Mouse (Mus musculus): ENCODE measurements around the gene Tmem270. TPM values are rescaled to one million over a fixed set of nuclear protein-coding genes. Genes with fewer than 3 reads are reported as not detected.

The Tmem270 gene
- polyA plus RNA-seq, 1 experiment from 2014 or later = not detected

DNA sequence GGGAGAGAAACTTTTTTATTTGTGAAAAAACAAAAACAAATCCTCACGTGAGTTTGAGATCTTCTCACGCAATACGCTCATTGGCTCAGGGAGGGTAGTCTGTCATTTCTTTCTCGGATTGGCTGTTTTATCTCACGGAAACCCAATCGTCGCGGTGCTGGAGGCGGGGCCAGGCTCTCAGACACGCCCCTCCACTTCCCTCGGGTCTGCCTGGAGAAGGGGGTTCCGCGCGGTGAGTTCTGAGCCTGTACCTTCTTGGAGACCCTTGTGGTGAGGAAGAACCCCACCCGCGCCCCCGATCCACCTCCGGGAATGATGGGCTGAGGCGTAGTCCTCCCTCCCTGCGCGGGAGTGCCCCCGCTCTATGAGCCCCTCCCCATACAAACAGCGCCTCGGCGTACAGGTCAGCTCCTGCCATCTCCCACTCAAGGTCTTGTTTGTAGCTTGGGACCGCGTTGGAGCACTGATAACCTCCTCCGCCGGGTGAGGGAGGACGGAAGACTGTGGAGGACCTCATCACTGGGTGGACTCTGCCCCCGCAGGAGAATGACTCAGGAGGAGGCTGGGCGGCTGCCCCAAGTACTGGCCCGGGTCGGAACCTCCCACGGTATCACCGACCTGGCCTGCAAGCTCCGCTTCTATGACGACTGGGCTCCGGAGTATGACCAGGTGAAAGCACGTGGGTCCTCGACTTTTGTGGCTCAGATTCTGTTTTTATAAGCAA, 25.8 kb upstream of the Tmem270 start, which contains the start of gene Mettl27:
TSS of gene Mettl27 (plus strand) at position 190 of the 724 bp plus-strand sequence.
- under 1% methylated on average over 41 of the region's 41 CpGs for WGBS
- DNase-seq (ENCODE audit: low spot score) (peak; percentile 97), ATAC-seq (peak; percentile 96)
- Histone ChIP-seq H3K9ac (replicated peaks; ENCODE audit: low read depth) (peak within 1 kb of the TSS; percentile 59), H3K27me3 (replicated peaks; ENCODE audit: insufficient read depth, low read length) (no peaks in the 10 kb centered on the region), H3K36me3 (ENCODE audit: insufficient read depth, low read length) (no peaks in the 10 kb centered on the region), H3K4me2 (replicated peaks; ENCODE audit: low read depth, low read length) (peak within 1 kb of the TSS; percentile 99), H3K9me3 (ENCODE audit: low read length) (no peaks in the 10 kb centered on the region), H3K4me1 (ENCODE audit: insufficient read depth, low read depth, low read length) (no peaks in the 10 kb centered on the region), H3K27ac (ENCODE audit: low read length) (peak within 1 kb of the TSS; percentile 85), H3K4me3 (ENCODE audit: low read depth, low read length) (peak within 1 kb of the TSS; percentile 76)
- TF ChIP-seq CTCF (IDR thresholded peaks at IDR 0.05) = no peak
- TF ChIP-seq EP300 (IDR thresholded peaks at IDR 0.05) = no peak

GRCm38 (mm10) chr5:134929988-134930387, 23.5 kb upstream of the Tmem270 start:
- Histone ChIP-seq H3K9ac (replicated peaks; ENCODE audit: low read depth) (no peak overlapping the region), H3K4me2 (replicated peaks; ENCODE audit: low read depth, low read length) (no peak overlapping the region), H3K4me3 (ENCODE audit: low read depth, low read length) (no peak overlapping the region), H3K27me3 (replicated peaks; ENCODE audit: insufficient read depth, low read length) (no peaks in the 10 kb centered on the region), H3K9me3 (ENCODE audit: low read length) (no peaks in the 10 kb centered on the region), H3K27ac (ENCODE audit: low read length) (no peak overlapping the region), H3K4me1 (ENCODE audit: insufficient read depth, low read depth, low read length) (no peaks in the 10 kb centered on the region), H3K36me3 (ENCODE audit: insufficient read depth, low read length) (no peaks in the 10 kb centered on the region)
- no peak for ATAC-seq
- TF ChIP-seq CTCF (IDR thresholded peaks at IDR 0.05) = no peak
- no peak for TF ChIP-seq EP300 (IDR thresholded peaks at IDR 0.05)
- no peak for DNase-seq (ENCODE audit: low spot score)
- WGBS = 79% methylated on average over 2 of the region's 2 CpGs

DNA sequence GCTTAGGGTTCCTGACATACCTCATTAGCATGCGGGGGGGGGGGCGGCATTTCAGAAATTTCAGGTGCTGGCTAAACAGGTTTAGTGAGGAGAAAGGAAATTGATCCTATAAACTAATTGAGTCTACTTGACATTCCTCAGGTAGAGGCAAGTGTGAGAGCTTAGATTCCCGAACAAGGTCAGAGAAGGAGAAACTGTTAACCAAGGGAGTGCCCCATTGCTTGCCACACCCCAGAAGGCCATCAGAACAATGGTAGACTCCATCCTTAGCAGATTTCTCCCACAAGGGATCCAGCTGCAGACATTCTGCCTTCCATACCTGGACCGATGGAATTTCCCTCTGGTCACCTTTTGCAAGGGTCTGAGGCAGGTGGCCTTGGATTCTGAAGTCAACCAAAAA, 20.2 kb upstream of the Tmem270 start:
- Histone ChIP-seq H3K27ac (ENCODE audit: low read length) (no peak overlapping the region), H3K4me3 (ENCODE audit: low read depth, low read length) (no peak overlapping the region), H3K9ac (replicated peaks; ENCODE audit: low read depth) (no peak overlapping the region), H3K27me3 (replicated peaks; ENCODE audit: insufficient read depth, low read length) (no peaks in the 10 kb centered on the region), H3K4me1 (ENCODE audit: insufficient read depth, low read depth, low read length) (no peaks in the 10 kb centered on the region), H3K4me2 (replicated peaks; ENCODE audit: low read depth, low read length) (no peak overlapping the region), H3K9me3 (ENCODE audit: low read length) (no peaks in the 10 kb centered on the region), H3K36me3 (ENCODE audit: insufficient read depth, low read length) (no peaks in the 10 kb centered on the region)
- WGBS = 54% methylated on average over 4 of the region's 4 CpGs
- TF ChIP-seq EP300 (IDR thresholded peaks at IDR 0.05) (no peak), CTCF (IDR thresholded peaks at IDR 0.05) (no peak)
- ATAC-seq = no peak
- no peak for DNase-seq (ENCODE audit: low spot score)

DNA sequence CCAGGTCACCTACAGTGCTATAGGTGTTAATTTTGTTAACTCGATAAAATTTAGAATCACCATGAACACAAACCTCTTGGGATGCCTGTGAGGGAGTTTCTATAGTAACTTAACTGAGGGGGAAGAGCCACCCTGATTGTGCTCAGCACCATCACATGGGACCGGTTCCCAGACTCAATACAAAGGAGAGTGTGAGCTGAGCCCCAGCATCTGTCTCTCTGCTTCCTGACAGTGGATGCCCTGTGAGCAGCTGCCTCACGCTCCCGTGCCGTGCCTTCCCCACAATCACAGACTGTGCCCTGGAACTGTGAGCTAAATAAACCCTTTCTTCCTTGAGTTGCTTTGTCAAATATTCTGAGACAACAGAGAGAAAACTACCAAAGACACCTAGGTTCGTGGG, 16.6 kb upstream of the Tmem270 start:
- no peak overlapping the region for H3K4me2 ChIP-seq (replicated peaks; ENCODE audit: low read depth, low read length)
- H3K9me3 ChIP-seq (ENCODE audit: low read length) = no peaks in the 10 kb centered on the region
- 50% methylated on average over 6 of the region's 6 CpGs for WGBS
- H3K27me3 ChIP-seq (replicated peaks; ENCODE audit: insufficient read depth, low read length) = no peaks in the 10 kb centered on the region
- ATAC-seq (no peak), DNase-seq (ENCODE audit: low spot score) (no peak)
- no peak overlapping the region for H3K27ac ChIP-seq (ENCODE audit: low read length)
- no peak overlapping the region for H3K4me3 ChIP-seq (ENCODE audit: low read depth, low read length)
- no peaks in the 10 kb centered on the region for H3K36me3 ChIP-seq (ENCODE audit: insufficient read depth, low read length)
- TF ChIP-seq EP300 (IDR thresholded peaks at IDR 0.05) = no peak
- no peak for TF ChIP-seq CTCF (IDR thresholded peaks at IDR 0.05)
- H3K9ac ChIP-seq (replicated peaks; ENCODE audit: low read depth) = no peak overlapping the region
- no peaks in the 10 kb centered on the region for H3K4me1 ChIP-seq (ENCODE audit: insufficient read depth, low read depth, low read length)

- no peaks in the 10 kb centered on the region for H3K4me1 ChIP-seq (ENCODE audit: insufficient read depth, low read depth, low read length)
- no peak overlapping the region for H3K9ac ChIP-seq (replicated peaks; ENCODE audit: low read depth)
- no peaks in the 10 kb centered on the region for H3K9me3 ChIP-seq (ENCODE audit: low read length)
- no peak for DNase-seq (ENCODE audit: low spot score)
- no peak overlapping the region for H3K4me3 ChIP-seq (ENCODE audit: low read depth, low read length)
- no peak overlapping the region for H3K27ac ChIP-seq (ENCODE audit: low read length)
- H3K27me3 ChIP-seq (replicated peaks; ENCODE audit: insufficient read depth, low read length) = no peaks in the 10 kb centered on the region
- no peaks in the 10 kb centered on the region for H3K36me3 ChIP-seq (ENCODE audit: insufficient read depth, low read length)
- no peak for TF ChIP-seq CTCF (IDR thresholded peaks at IDR 0.05)
- TF ChIP-seq EP300 (IDR thresholded peaks at IDR 0.05) = no peak
- H3K4me2 ChIP-seq (replicated peaks; ENCODE audit: low read depth, low read length) = no peak overlapping the region
- 83% methylated on average over 8 of the region's 8 CpGs for WGBS
- ATAC-seq = no peak
Measured at GRCm38 (mm10) chr5:134921106-134921505, 14.6 kb upstream of the Tmem270 start.

DNA sequence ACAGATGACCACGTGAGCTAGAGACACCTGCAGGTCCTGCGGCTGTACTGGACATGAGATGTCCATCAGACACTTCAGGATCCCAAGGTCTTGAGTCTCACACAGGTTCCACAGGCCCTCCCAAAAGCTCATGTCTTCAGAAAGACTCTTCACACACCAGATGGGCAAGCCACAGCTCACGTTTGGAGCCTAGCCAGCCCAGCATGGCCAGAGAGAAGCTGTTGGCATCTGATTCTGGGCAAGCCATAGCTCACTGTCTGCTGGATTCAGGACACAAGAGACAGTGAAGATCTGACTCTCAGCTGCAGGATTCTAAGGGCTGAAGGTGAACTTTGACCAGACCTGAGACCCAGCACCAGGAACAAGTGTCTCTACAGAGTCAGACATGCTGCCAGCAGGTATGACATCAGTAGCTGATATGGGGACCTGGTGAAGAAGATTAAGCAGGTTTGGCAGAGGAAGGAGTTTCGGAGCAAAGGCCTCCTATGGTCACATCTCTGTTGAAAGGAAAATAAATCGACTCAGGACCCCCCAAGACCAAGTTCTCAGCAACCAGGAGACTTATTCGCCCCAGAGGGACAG, 13.7 kb upstream of the Tmem270 start:
- Histone ChIP-seq H3K9ac (replicated peaks; ENCODE audit: low read depth) (no peak overlapping the region), H3K36me3 (ENCODE audit: insufficient read depth, low read length) (no peaks in the 10 kb centered on the region), H3K4me1 (ENCODE audit: insufficient read depth, low read depth, low read length) (no peaks in the 10 kb centered on the region), H3K27ac (ENCODE audit: low read length) (no peak overlapping the region), H3K4me3 (ENCODE audit: low read depth, low read length) (no peak overlapping the region), H3K9me3 (ENCODE audit: low read length) (no peaks in the 10 kb centered on the region), H3K4me2 (replicated peaks; ENCODE audit: low read depth, low read length) (no peak overlapping the region), H3K27me3 (replicated peaks; ENCODE audit: insufficient read depth, low read length) (no peaks in the 10 kb centered on the region)
- 69% methylated on average over 6 of the region's 6 CpGs for WGBS
- DNase-seq (ENCODE audit: low spot score) (no peak), ATAC-seq (no peak)
- TF ChIP-seq CTCF (IDR thresholded peaks at IDR 0.05) = no peak
- TF ChIP-seq EP300 (IDR thresholded peaks at IDR 0.05) = no peak
